14 mouse cellular contexts compared by ENCODE assay signal in genomic region chr17:62656591-62656990, GRCm38 (mm10).
A peak's percentile ranks its signal among the peaks of the same experiment; 100 is the strongest.
DNase-seq lines count a peak whose midpoint lies in the region; ATAC-seq and TF ChIP-seq lines count a peak whose summit lies in the region.
"Had no signal": no experiment of that assay in that cellular context is flagged by ENCODE, and none has a peak within 500 bp of the region (broad histone marks: within the 10 kb centered on the region; RNA-seq: fewer than 3 reads in every experiment).

No protein-coding gene starts in this region.

- TF ChIP-seq CTCF in liver, adult 2 months (IDR thresholded peaks at IDR 0.05; ENCODE audit: low read depth, low read length): no peak

- H3K27ac ChIP-seq in heart, embryonic 14.5 days (replicated peaks in 1 of 2; ENCODE audit: control insufficient read depth in 1 of 2, insufficient read depth in 1 of 2, low read depth in 2 of 2, low read length in 2 of 2): no peak overlapping the region
- H3K27ac ChIP-seq in liver, adult 2 months (replicated peaks; ENCODE audit: insufficient read depth, low read depth, low read length): no peak overlapping the region
- no peak overlapping the region for H3K27ac ChIP-seq in liver, embryonic 16.5 days (ENCODE audit: low read length)
- no peak overlapping the region for H3K27ac ChIP-seq in limb, embryonic 10.5 days
- H3K27ac ChIP-seq: kidney, embryonic 15.5 days; liver, embryonic 14.5 days had no signal

- peak overlapping the region; percentile 4; the same call in 1 of the 2 replicates for H3K9ac ChIP-seq in heart, embryonic 14.5 days (ENCODE audit: low read length)
- peak overlapping the region; percentile 58; the same call in 1 of the 2 replicates for H3K9ac ChIP-seq in liver, adult 2 months (ENCODE audit: low read depth, low read length)
- H3K9ac ChIP-seq in liver, embryonic 16.5 days (ENCODE audit: low read depth, low read length): no peak overlapping the region
- H3K9ac ChIP-seq: forebrain, postnatal 0 days; kidney, embryonic 15.5 days; liver, embryonic 14.5 days had no signal

- no peak for TF ChIP-seq POLR2A in liver, adult 2 months (IDR thresholded peaks at IDR 0.05; ENCODE audit: extremely low read depth, insufficient read depth, low read length)

- no peaks in the 10 kb centered on the region for H3K36me3 ChIP-seq in heart, embryonic 14.5 days (ENCODE audit: control insufficient read depth, insufficient read depth, low read length)
- H3K36me3 ChIP-seq in liver, adult 2 months (ENCODE audit: control insufficient read depth, insufficient read depth, low read length): no peaks in the 10 kb centered on the region
- no peaks in the 10 kb centered on the region for H3K36me3 ChIP-seq in liver, embryonic 16.5 days (ENCODE audit: control insufficient read depth, insufficient read depth)
- H3K36me3 ChIP-seq in limb, embryonic 10.5 days: no peaks in the 10 kb centered on the region
- H3K36me3 ChIP-seq: kidney, embryonic 15.5 days had no signal

- H3K27me3 ChIP-seq in heart, embryonic 14.5 days (ENCODE audit: control insufficient read depth, insufficient read depth, low read length): no peaks in the 10 kb centered on the region
- no peaks in the 10 kb centered on the region for H3K27me3 ChIP-seq in liver, adult 2 months (ENCODE audit: control insufficient read depth, insufficient read depth, low read length)
- H3K27me3 ChIP-seq in liver, embryonic 16.5 days (ENCODE audit: control insufficient read depth, insufficient read depth, low read depth, low read length): no peaks in the 10 kb centered on the region
- no peaks in the 10 kb centered on the region for H3K27me3 ChIP-seq in limb, embryonic 10.5 days (ENCODE audit: low read depth, poor library complexity, severe bottlenecking)
- H3K27me3 ChIP-seq: kidney, embryonic 15.5 days had no signal

- intact Hi-C loops in heart, postnatal 25 days (cut with DNase I): loop anchor here (10.0 kb wide), 1 partner anchor 242 kb away; no protein-coding TSS in a partner anchor

- WGBS in heart, embryonic 14.5 days: 62% methylated on average over 7 of the region's 7 CpGs
- WGBS in liver, adult 2 months: 10% methylated on average over 7 of the region's 7 CpGs
- WGBS in liver, embryonic 16.5 days (ENCODE audit: insufficient replicate concordance): 34% methylated on average over 7 of the region's 7 CpGs
- WGBS in limb, embryonic 10.5 days: 66% methylated on average over 7 of the region's 7 CpGs

- no peak for DNase-seq in heart, postnatal 25 days (ENCODE audit: low spot score)
- peak; percentile 13 for DNase-seq in liver, adult 2 months (ENCODE audit: extremely low read depth, low read depth, low spot score)
- no peak for DNase-seq in liver
- DNase-seq in brain, adult 2 months (ENCODE audit: low read depth, low spot score): peak; percentile 71
- DNase-seq in limb, embryonic 10.5 days (ENCODE audit: low spot score): no peak
- DNase-seq: cerebellum, adult 11 months; cerebellum, postnatal 36 days; forebrain, postnatal 0 days; gastrocnemius, postnatal 10 days had no signal

- no peaks in the 10 kb centered on the region for H3K9me3 ChIP-seq in heart, embryonic 14.5 days (ENCODE audit: control insufficient read depth, low read length)
- no peaks in the 10 kb centered on the region for H3K9me3 ChIP-seq in liver, embryonic 16.5 days (replicated peaks; ENCODE audit: control insufficient read depth, low read length)
- H3K9me3 ChIP-seq in limb, embryonic 10.5 days (replicated peaks): no peaks in the 10 kb centered on the region
- H3K9me3 ChIP-seq: kidney, embryonic 15.5 days had no signal

- H3K4me3 ChIP-seq in heart, embryonic 14.5 days (ENCODE audit: control insufficient read depth in 1 of 2, insufficient read depth in 1 of 2, low read depth in 1 of 2, low read length in 2 of 2): no peak overlapping the region
- H3K4me3 ChIP-seq in liver, adult 2 months (ENCODE audit: insufficient read depth, low read depth, low read length): peak overlapping the region; percentile 35; the same call in 1 of the 2 replicates
- H3K4me3 ChIP-seq in liver, embryonic 16.5 days (ENCODE audit: low read depth, low read length): no peak overlapping the region
- no peak overlapping the region for H3K4me3 ChIP-seq in limb, embryonic 10.5 days
- H3K4me3 ChIP-seq: kidney, embryonic 15.5 days had no signal

- no peaks in the 10 kb centered on the region for H3K79me2 ChIP-seq in liver, adult 2 months (ENCODE audit: control insufficient read depth, insufficient read depth, low read length)

- no peak for ATAC-seq in heart, embryonic 14.5 days (ENCODE audit: insufficient number of reproducible peaks, insufficient read depth, low FRiP score, low read depth)
- ATAC-seq in liver, embryonic 16.5 days (ENCODE audit: low read depth): no peak
- ATAC-seq: forebrain, postnatal 0 days; inflammation-experienced regulatory T-cells, adult 6 months had no signal

- peak overlapping the region; percentile 60 for H3K4me2 ChIP-seq in heart, embryonic 14.5 days (ENCODE audit: low read length)
- H3K4me2 ChIP-seq in liver, embryonic 16.5 days (ENCODE audit: low read depth, low read length): 0 out of 2 replicates have a peak overlapping the region, but pooled peaks have one; percentile 2
- H3K4me2 ChIP-seq: kidney, embryonic 15.5 days had no signal

- H3K4me1 ChIP-seq in heart, embryonic 14.5 days (ENCODE audit: control insufficient read depth in 2 of 2, insufficient read depth in 2 of 2, low read length in 2 of 2): peaks cover 13 to 59% of the 10 kb centered on the region in 2 experiments
- peaks cover 10% of the 10 kb centered on the region for H3K4me1 ChIP-seq in liver, adult 2 months (ENCODE audit: control insufficient read depth, insufficient read depth, low read length)
- H3K4me1 ChIP-seq in liver, embryonic 16.5 days (ENCODE audit: control insufficient read depth, low read depth, low read length): no peaks in the 10 kb centered on the region
- H3K4me1 ChIP-seq in limb, embryonic 10.5 days: peaks cover 14% of the 10 kb centered on the region

Comparison
In these comparisons a context has a peak if more than half of its experiments do, and no peak if none do; other contexts are left out.
1. DNase-seq: peak in liver, adult 2 months (single experiment) and brain, adult 2 months (single experiment); none in heart, postnatal 25 days (single experiment), liver (single experiment) and limb, embryonic 10.5 days (single experiment).